Mouse (Mus musculus) kidney, embryonic 14.5 days (tissue): Measurements from ENCODE around the gene Otub1. TPM values are rescaled to one million over a fixed set of nuclear protein-coding genes. Genes with fewer than 3 reads are reported as not detected.
A peak's percentile ranks its signal among the peaks of the same experiment; 100 is the strongest.

Experiments used
- ATAC-seq: fragments of 200-750 bp; cut with Nextera tagmentation; 2 replicates; pipeline ENCODE4 v1.8.0; 2017; ENCODE audit warnings: moderate number of reproducible peaks, mild to moderate bottlenecking, moderate TSS enrichment, moderate library complexity; ENCODE audit not compliant: low FRiP score, low TSS enrichment
- H3K27ac ChIP-seq: fragments of 300-500 bp; sonication (generic); 2 replicates; pipeline ENCODE4 v1.5.1; 2014; ENCODE audit warnings: low read depth, mild to moderate bottlenecking, low read length, moderate library complexity, mixed read lengths
- H3K27me3 ChIP-seq: fragments of 300-500 bp; sonication (generic); 2 replicates; pipeline ENCODE4 v1.6.1; 2014; ENCODE audit warnings: mild to moderate bottlenecking, low read length; ENCODE audit not compliant: control insufficient read depth, insufficient read depth
- H3K36me3 ChIP-seq: fragments of 300-500 bp; sonication (generic); 2 replicates; pipeline ENCODE4 v1.6.1; 2014; ENCODE audit warnings: low read length, mixed read lengths; ENCODE audit not compliant: control insufficient read depth, insufficient read depth
- H3K4me1 ChIP-seq: fragments of 300-500 bp; sonication (generic); 2 replicates; pipeline ENCODE4 v1.6.1; 2014; ENCODE audit warnings: low read length, mixed read lengths; ENCODE audit not compliant: control insufficient read depth, insufficient read depth
- H3K4me2 ChIP-seq: fragments of 300-500 bp; sonication (generic); replicated peaks from 2 replicates; pipeline ENCODE4 v1.6.1; 2014; ENCODE audit warnings: low read depth, mild to moderate bottlenecking, low read length
- H3K4me3 ChIP-seq: fragments of 300-500 bp; sonication (generic); 2 replicates; pipeline ENCODE4 v1.5.1; 2014; ENCODE audit warnings: mild to moderate bottlenecking, low read length
- H3K9ac ChIP-seq: fragments of 300-500 bp; sonication (generic); 2 replicates; pipeline ENCODE4 v1.6.1; 2014; ENCODE audit warnings: low read depth, mild to moderate bottlenecking, low read length, moderate library complexity
- H3K9me3 ChIP-seq: fragments of 300-500 bp; sonication (generic); 2 replicates; pipeline ENCODE4 v1.6.1; 2016; ENCODE audit warnings: low read length; ENCODE audit not compliant: control insufficient read depth
- WGBS: fragments of 180-500 bp; shearing (Covaris S2); extraction: QIAGEN DNeasy Blood & Tissue Kit; methylation state at CpG from one replicate; pipeline ENCODE4 v1.1.7; 2014; 5-methylcytosine and 5-hydroxymethylcytosine counted together
- polyA plus RNA-seq: library from polyadenylated mRNA; unstranded; fragments of >200 nt; fragmentation: Nextera tagmentation; extraction: Ambion mirVana; gene quantifications from 2 replicates; pipeline ENCODE4 v1.2.1, GENCODE M21; 2014

Gene Otub1
- polyA plus RNA-seq, 1 experiment from 2014 or later: 237 TPM

GRCm38 (mm10) chr19:7214484-7214883 is 8.4 kb upstream of the Otub1 start:
- no peak overlapping the region for H3K9ac ChIP-seq
- H3K9me3 ChIP-seq: no peaks in the 10 kb centered on the region
- ATAC-seq: no peak
- no peak overlapping the region for H3K4me2 ChIP-seq
- peaks cover 35% of the 10 kb centered on the region for H3K36me3 ChIP-seq
- WGBS: 84% methylated on average over 5 of the region's 5 CpGs
- H3K27me3 ChIP-seq: no peaks in the 10 kb centered on the region
- no peak overlapping the region for H3K27ac ChIP-seq
- no peak overlapping the region for H3K4me3 ChIP-seq
- H3K4me1 ChIP-seq: peaks cover 23% of the 10 kb centered on the region

GRCm38 (mm10) chr19:7213010-7213409 is 6.9 kb upstream of the Otub1 start:
- Histone ChIP-seq H3K27me3 (no peaks in the 10 kb centered on the region), H3K4me3 (no peak overlapping the region), H3K36me3 (peaks cover 35% of the 10 kb centered on the region), H3K9me3 (no peaks in the 10 kb centered on the region), H3K4me1 (peaks cover 21% of the 10 kb centered on the region), H3K9ac (no peak overlapping the region), H3K27ac (no peak overlapping the region), H3K4me2 (no peak overlapping the region)
- WGBS: 94% methylated on average over 3 of the region's 3 CpGs
- ATAC-seq: no peak

GRCm38 (mm10) chr19:7212216-7212615 is 6.1 kb upstream of the Otub1 start:
- 88% methylated on average over 1 of the region's 1 CpGs for WGBS
- peaks cover 19% of the 10 kb centered on the region for H3K4me1 ChIP-seq
- no peak overlapping the region for H3K27ac ChIP-seq
- no peak for ATAC-seq
- H3K4me2 ChIP-seq: no peak overlapping the region
- no peak overlapping the region for H3K4me3 ChIP-seq
- H3K36me3 ChIP-seq: peaks cover 35% of the 10 kb centered on the region
- no peaks in the 10 kb centered on the region for H3K9me3 ChIP-seq
- no peaks in the 10 kb centered on the region for H3K27me3 ChIP-seq
- no peak overlapping the region for H3K9ac ChIP-seq

GRCm38 (mm10) chr19:7209907-7210646 is 4.0 kb upstream of the Otub1 start:
- no peak for ATAC-seq

GRCm38 (mm10) chr19:7205326-7205725 is 790 bp downstream of the Otub1 start:
- Histone ChIP-seq H3K27me3 (no peaks in the 10 kb centered on the region), H3K27ac (peak overlapping the region; percentile 97), H3K4me2 (peak overlapping the region; percentile 90), H3K9ac (peak overlapping the region; percentile 88), H3K4me3 (peak overlapping the region; percentile 78), H3K4me1 (peaks cover 17% of the 10 kb centered on the region; the same call in 1 of the 2 replicates), H3K36me3 (peaks cover 35% of the 10 kb centered on the region), H3K9me3 (no peaks in the 10 kb centered on the region)
- 26% methylated on average over 7 of the region's 7 CpGs for WGBS
- peak; percentile 8; the same call in 1 of the 2 replicates for ATAC-seq

More at GRCm38 (mm10) chr19:7209907-7210646, 4.0 kb upstream of the Otub1 start:
- Histone ChIP-seq H3K4me1 (peaks cover 5% of the 10 kb centered on the region), H3K4me2 (no peak overlapping the region), H3K9me3 (no peaks in the 10 kb centered on the region), H3K27me3 (no peaks in the 10 kb centered on the region), H3K27ac (no peak overlapping the region), H3K36me3 (peaks cover 31% of the 10 kb centered on the region), H3K9ac (no peak overlapping the region), H3K4me3 (no peak overlapping the region)
- 90% methylated on average over 7 of the region's 7 CpGs for WGBS

GRCm38 (mm10) chr19:7204898-7205297 is 1.2 kb downstream of the Otub1 start:
- Histone ChIP-seq H3K4me1 (peaks cover 17% of the 10 kb centered on the region; the same call in 1 of the 2 replicates), H3K4me3 (peak overlapping the region; percentile 78), H3K27me3 (no peaks in the 10 kb centered on the region), H3K36me3 (peaks cover 39% of the 10 kb centered on the region), H3K9me3 (no peaks in the 10 kb centered on the region), H3K9ac (peak overlapping the region; percentile 88; the same call in 1 of the 2 replicates), H3K27ac (no peak overlapping the region), H3K4me2 (peak overlapping the region; percentile 90)
- WGBS: 79% methylated on average over 2 of the region's 2 CpGs
- ATAC-seq: no peak

GRCm38 (mm10) chr19:7200427-7200826 is 5.7 kb downstream of the Otub1 start:
- ATAC-seq: no peak
- Histone ChIP-seq H3K27ac (no peak overlapping the region), H3K4me2 (no peak overlapping the region), H3K9me3 (no peaks in the 10 kb centered on the region), H3K9ac (no peak overlapping the region), H3K4me1 (peaks cover 27% of the 10 kb centered on the region; the same call in 1 of the 2 replicates), H3K27me3 (no peaks in the 10 kb centered on the region), H3K4me3 (no peak overlapping the region), H3K36me3 (peaks cover 66% of the 10 kb centered on the region)
- WGBS: 67% methylated on average over 1 of the region's 1 CpGs

GRCm38 (mm10) chr19:7199089-7199488 is 7.0 kb downstream of the Otub1 start:
- Histone ChIP-seq H3K27me3 (no peaks in the 10 kb centered on the region), H3K9me3 (no peaks in the 10 kb centered on the region), H3K9ac (no peak overlapping the region), H3K4me3 (no peak overlapping the region), H3K4me1 (peaks cover 17% of the 10 kb centered on the region; the same call in 1 of the 2 replicates), H3K27ac (no peak overlapping the region), H3K4me2 (no peak overlapping the region), H3K36me3 (peaks cover 62% of the 10 kb centered on the region)
- ATAC-seq: no peak
- WGBS: 91% methylated on average over 13 of the region's 13 CpGs

- 0 out of 2 replicates have a peak, but pooled peaks have one; percentile 18 for ATAC-seq
- H3K9ac ChIP-seq: no peak overlapping the region
- peaks cover 15% of the 10 kb centered on the region; the same call in 1 of the 2 replicates for H3K4me1 ChIP-seq
- no peaks in the 10 kb centered on the region for H3K27me3 ChIP-seq
- no peak overlapping the region for H3K4me2 ChIP-seq
- no peak overlapping the region for H3K27ac ChIP-seq
- no peak overlapping the region for H3K4me3 ChIP-seq
- H3K9me3 ChIP-seq: no peaks in the 10 kb centered on the region
- 86% methylated on average over 9 of the region's 9 CpGs for WGBS
- H3K36me3 ChIP-seq: peaks cover 46% of the 10 kb centered on the region
Measured at GRCm38 (mm10) chr19:7197445-7197844, 8.7 kb downstream of the Otub1 start.
